Mouse (Mus musculus) small intestine, adult 2 months (tissue): ENCODE data around the gene Klhdc4. TPM values are rescaled to one million over a fixed set of nuclear protein-coding genes. Genes with fewer than 3 reads are reported as not detected.

Source experiments
- H3K27ac ChIP-seq: fragments of 200-500 bp; 2 replicates; pipeline ENCODE4 v1.5.1; 2012; ENCODE audit warnings: low read depth, low read length, control low read depth, inconsistent platforms; ENCODE audit not compliant: insufficient read depth
- H3K27me3 ChIP-seq: fragments of 200-500 bp; 2 replicates; pipeline ENCODE4 v1.6.1; 2012; ENCODE audit warnings: mild to moderate bottlenecking, moderate library complexity, low read length, inconsistent platforms; ENCODE audit not compliant: control insufficient read depth, insufficient read depth
- H3K36me3 ChIP-seq: fragments of 200-500 bp; 2 replicates; pipeline ENCODE4 v1.6.1; 2012; ENCODE audit warnings: mild to moderate bottlenecking, low read length, control low read depth, inconsistent platforms; ENCODE audit not compliant: control insufficient read depth, insufficient read depth
- H3K4me1 ChIP-seq: fragments of 200-500 bp; 2 replicates; pipeline ENCODE4 v1.6.1; 2012; ENCODE audit warnings: low read length, inconsistent platforms, mixed read lengths; ENCODE audit not compliant: control insufficient read depth, insufficient read depth, insufficient read length
- H3K4me3 ChIP-seq: fragments of 200-500 bp; 2 replicates; pipeline ENCODE4 v1.5.1; 2012; ENCODE audit warnings: low read depth, mild to moderate bottlenecking, control low read depth, inconsistent platforms, low read length, moderate library complexity
- CTCF ChIP-seq: fragments of 200-500 bp; IDR thresholded peaks from 2 replicates; pipeline ENCODE4 v1.5.1; 2012; ENCODE audit warnings: low read depth, mild to moderate bottlenecking, control low read depth, inconsistent platforms, low read length, moderate library complexity, mixed read lengths; ENCODE audit not compliant: insufficient replicate concordance, insufficient read length; ENCODE audit errors: extremely low read depth
- POLR2A ChIP-seq: fragments of 200-500 bp; IDR thresholded peaks from 2 replicates; pipeline ENCODE4 v1.6.1; 2012; ENCODE audit warnings: low read depth, mild to moderate bottlenecking, control low read depth, inconsistent platforms, low read length, moderate library complexity
- WGBS: fragments of 180-500 bp; shearing (Covaris S2); methylation state at CpG from one replicate; pipeline ENCODE4 v1.1.7; 2018; 5-methylcytosine and 5-hydroxymethylcytosine counted together
- polyA plus RNA-seq: library from polyadenylated mRNA; depleted of rRNA; stranded (reverse); fragments of >200 nt; gene quantifications from 2 replicates; pipeline ENCODE4 v1.2.3, GENCODE M21; 2012

The Klhdc4 gene
- polyA plus RNA-seq, 1 experiment = 10.8 TPM

GRCm38 (mm10) chr8:121857331-121857730 lies 28.0 kb upstream of the Klhdc4 start:
- no peak overlapping the region for H3K27ac ChIP-seq
- TF ChIP-seq CTCF = no peak
- no peak for TF ChIP-seq POLR2A
- H3K27me3 ChIP-seq = no peaks in the 10 kb centered on the region
- H3K36me3 ChIP-seq = no peaks in the 10 kb centered on the region
- no peak overlapping the region for H3K4me3 ChIP-seq
- WGBS = 62% methylated on average over 9 of the region's 9 CpGs
- H3K4me1 ChIP-seq = no peaks in the 10 kb centered on the region

- no peak for TF ChIP-seq POLR2A
- TF ChIP-seq CTCF = no peak
- no peaks in the 10 kb centered on the region for H3K36me3 ChIP-seq
- H3K4me3 ChIP-seq = no peak overlapping the region
- H3K27ac ChIP-seq = no peak overlapping the region
- H3K4me1 ChIP-seq = no peaks in the 10 kb centered on the region
- no peaks in the 10 kb centered on the region for H3K27me3 ChIP-seq
- WGBS = 73% methylated on average over 14 of the region's 14 CpGs
Measured at GRCm38 (mm10) chr8:121856071-121856746, 26.8 kb upstream of the Klhdc4 start.

- TF ChIP-seq POLR2A = no peak
- no peak for TF ChIP-seq CTCF
- no peaks in the 10 kb centered on the region for H3K4me1 ChIP-seq
- H3K27me3 ChIP-seq = no peaks in the 10 kb centered on the region
- WGBS = 74% methylated on average over 2 of the region's 2 CpGs
- H3K27ac ChIP-seq = no peak overlapping the region
- no peak overlapping the region for H3K4me3 ChIP-seq
- H3K36me3 ChIP-seq = no peaks in the 10 kb centered on the region
Measured at GRCm38 (mm10) chr8:121853586-121853985, 24.2 kb upstream of the Klhdc4 start.

GRCm38 (mm10) chr8:121852464-121852863 lies 23.1 kb upstream of the Klhdc4 start:
- 18% methylated on average over 7 of the region's 7 CpGs for WGBS
- Histone ChIP-seq H3K27ac (no peak overlapping the region), H3K4me3 (no peak overlapping the region), H3K27me3 (no peaks in the 10 kb centered on the region), H3K4me1 (no peaks in the 10 kb centered on the region), H3K36me3 (no peaks in the 10 kb centered on the region)
- TF ChIP-seq POLR2A (no peak), CTCF (no peak)

- no peaks in the 10 kb centered on the region for H3K27me3 ChIP-seq
Measured at GRCm38 (mm10) chr8:121851716-121852115, 22.3 kb upstream of the Klhdc4 start.

GRCm38 (mm10) chr8:121850821-121851470 lies 21.6 kb upstream of the Klhdc4 start:
- TF ChIP-seq CTCF = peak; percentile 94
- TF ChIP-seq POLR2A = 0 out of 2 replicates have a peak, but pooled peaks have one; percentile 24
- Histone ChIP-seq H3K4me3 (peak overlapping the region; percentile 38), H3K4me1 (no peaks in the 10 kb centered on the region), H3K27ac (no peak overlapping the region), H3K36me3 (no peaks in the 10 kb centered on the region), H3K27me3 (no peaks in the 10 kb centered on the region)
- 6% methylated on average over 24 of the region's 24 CpGs for WGBS

More at GRCm38 (mm10) chr8:121851716-121852115, 22.3 kb upstream of the Klhdc4 start:
- H3K27ac ChIP-seq = no peak overlapping the region
- H3K36me3 ChIP-seq = no peaks in the 10 kb centered on the region
- TF ChIP-seq POLR2A (no peak), CTCF (no peak)
- 40% methylated on average over 7 of the region's 7 CpGs for WGBS
- no peak overlapping the region for H3K4me3 ChIP-seq
- H3K4me1 ChIP-seq = no peaks in the 10 kb centered on the region

- TF ChIP-seq POLR2A (no peak), CTCF (no peak)
- Histone ChIP-seq H3K27me3 (no peaks in the 10 kb centered on the region), H3K4me3 (peak overlapping the region; percentile 38; the same call in 1 of the 2 replicates), H3K36me3 (no peaks in the 10 kb centered on the region), H3K27ac (no peak overlapping the region), H3K4me1 (no peaks in the 10 kb centered on the region)
- 45% methylated on average over 12 of the region's 12 CpGs for WGBS
Measured at GRCm38 (mm10) chr8:121850436-121850820, 21.1 kb upstream of the Klhdc4 start.

GRCm38 (mm10) chr8:121850018-121850417 lies 20.6 kb upstream of the Klhdc4 start:
- Histone ChIP-seq H3K27me3 (no peaks in the 10 kb centered on the region), H3K4me1 (no peaks in the 10 kb centered on the region), H3K27ac (no peak overlapping the region), H3K36me3 (no peaks in the 10 kb centered on the region), H3K4me3 (no peak overlapping the region)
- WGBS = 11% methylated on average over 6 of the region's 6 CpGs
- TF ChIP-seq POLR2A (no peak), CTCF (peak; percentile 93)
